ENCODE assay signal across 14 mouse cellular contexts in genomic region chr6:36644880-36645279, GRCm38 (mm10).
A peak's percentile ranks its signal among the peaks of the same experiment; 100 is the strongest.
DNase-seq lines count a peak whose midpoint lies in the region; ATAC-seq lines count a peak whose summit lies in the region.
"Had no signal": no experiment of that assay in that cellular context is flagged by ENCODE, and none has a peak within 500 bp of the region (broad histone marks: within the 10 kb centered on the region; RNA-seq: fewer than 3 reads in every experiment).

No protein-coding gene starts in this region.

- H3K9ac ChIP-seq in forebrain, embryonic 15.5 days (replicated peaks) = no peak overlapping the region
- H3K9ac ChIP-seq in midbrain, embryonic 11.5 days (ENCODE audit: low read length) = no peak overlapping the region
- H3K9ac ChIP-seq: intestine, embryonic 15.5 days; limb, embryonic 13.5 days; lung, embryonic 15.5 days had no signal

- H3K4me3 ChIP-seq in forebrain, embryonic 15.5 days = no peak overlapping the region
- H3K4me3 ChIP-seq in midbrain, embryonic 11.5 days (ENCODE audit: low read depth, low read length) = no peak overlapping the region
- H3K4me3 ChIP-seq: intestine, embryonic 15.5 days; limb, embryonic 13.5 days; lung, embryonic 15.5 days had no signal

- H3K27ac ChIP-seq in forebrain, embryonic 15.5 days (replicated peaks) = peak overlapping the region; percentile 52; the same call in 1 of the 2 replicates
- H3K27ac ChIP-seq in midbrain, embryonic 11.5 days (ENCODE audit: low read depth, low read length) = no peak overlapping the region
- H3K27ac ChIP-seq: intestine, embryonic 15.5 days; limb, embryonic 13.5 days; lung, embryonic 15.5 days had no signal

- DNase-seq in cerebellum, postnatal 10 days = peak; percentile 7 to 12
- DNase-seq in cerebellum, postnatal 4 days (ENCODE audit: low spot score in 2 of 2) = no peak
- DNase-seq in midbrain, embryonic 11.5 days (ENCODE audit: low spot score, missing footprints) = peak; percentile 85
- DNase-seq in retina, postnatal 1 day = peak; percentile 86
- DNase-seq in gastrocnemius, adult 18-20 months (ENCODE audit: low spot score) = no peak
- DNase-seq in adrenal gland, postnatal 10 days = no peak
- no peak for DNase-seq in urinary bladder, postnatal 4 days (ENCODE audit: low spot score in 2 of 2)
- DNase-seq: adrenal gland, adult 2 months; cerebellum, adult 8-10 months; thymus, postnatal 14 days had no signal

- H3K4me1 ChIP-seq in forebrain, embryonic 15.5 days = peaks cover 12% of the 10 kb centered on the region
- H3K4me1 ChIP-seq in midbrain, embryonic 11.5 days (ENCODE audit: control insufficient read depth, insufficient read depth, low read length) = peaks cover 16% of the 10 kb centered on the region
- H3K4me1 ChIP-seq: intestine, embryonic 15.5 days; limb, embryonic 13.5 days; lung, embryonic 15.5 days had no signal

- H3K4me2 ChIP-seq in forebrain, embryonic 15.5 days (replicated peaks) = no peak overlapping the region
- H3K4me2 ChIP-seq in midbrain, embryonic 11.5 days = no peak overlapping the region
- H3K4me2 ChIP-seq: intestine, embryonic 15.5 days; limb, embryonic 13.5 days; lung, embryonic 15.5 days had no signal

- H3K36me3 ChIP-seq in forebrain, embryonic 15.5 days = no peaks in the 10 kb centered on the region
- H3K36me3 ChIP-seq in midbrain, embryonic 11.5 days (ENCODE audit: control insufficient read depth, insufficient read depth, low read length) = no peaks in the 10 kb centered on the region
- H3K36me3 ChIP-seq: intestine, embryonic 15.5 days; limb, embryonic 13.5 days; lung, embryonic 15.5 days had no signal

- H3K27me3 ChIP-seq in forebrain, embryonic 15.5 days = no peaks in the 10 kb centered on the region
- H3K27me3 ChIP-seq in midbrain, embryonic 11.5 days (ENCODE audit: control insufficient read depth, insufficient read depth, low read length) = no peaks in the 10 kb centered on the region
- H3K27me3 ChIP-seq: intestine, embryonic 15.5 days; limb, embryonic 13.5 days; lung, embryonic 15.5 days had no signal

- no peaks in the 10 kb centered on the region for H3K9me3 ChIP-seq in forebrain, embryonic 15.5 days
- H3K9me3 ChIP-seq in midbrain, embryonic 11.5 days (ENCODE audit: control insufficient read depth, low read length) = no peaks in the 10 kb centered on the region
- H3K9me3 ChIP-seq: intestine, embryonic 15.5 days; limb, embryonic 13.5 days; lung, embryonic 15.5 days had no signal

- 3% methylated on average over 7 of the region's 7 CpGs for WGBS in forebrain, embryonic 15.5 days
- WGBS in midbrain, embryonic 11.5 days = 24% methylated on average over 7 of the region's 7 CpGs

- peak; percentile 98 for ATAC-seq in forebrain, embryonic 15.5 days (replicated peaks)
- peak; percentile 90 for ATAC-seq in midbrain, embryonic 11.5 days (ENCODE audit: low FRiP score)
- ATAC-seq: intestine, embryonic 15.5 days had no signal

Comparison
In these comparisons a context has a peak if more than half of its experiments do, and no peak if none do; other contexts are left out.
1. DNase-seq: peak in cerebellum, postnatal 10 days (2 of 2), midbrain, embryonic 11.5 days (single experiment) and retina, postnatal 1 day (single experiment); none in cerebellum, postnatal 4 days (0 of 2), gastrocnemius, adult 18-20 months (single experiment), adrenal gland, postnatal 10 days (single experiment) and urinary bladder, postnatal 4 days (0 of 2).